Mouse (Mus musculus): ENCODE data around the gene Ipmk.

GRCm38 (mm10) chr10:71363858-71364257 lies 16.3 kb downstream of the Ipmk start:
- TF ChIP-seq ZC3H11A (IDR thresholded peaks at IDR 0.05; ENCODE audit: borderline replicate concordance, low read depth, low read length) = no peak
- TF ChIP-seq HCFC1 (IDR thresholded peaks at IDR 0.05; ENCODE audit: borderline replicate concordance, insufficient read depth, low read length) = no peak
- TF ChIP-seq MAFK (IDR thresholded peaks at IDR 0.05; ENCODE audit: insufficient read depth, low read depth, low read length) = no peak
- TF ChIP-seq CHD2 (IDR thresholded peaks at IDR 0.05; ENCODE audit: low read depth, low read length) = no peak
- TF ChIP-seq ZNF384 (IDR thresholded peaks at IDR 0.05; ENCODE audit: low read depth, low read length) = no peak

Data from ES-E14 (cell line).